Mouse (Mus musculus): ENCODE data around the gene Supt4a. TPM values are rescaled to one million over a fixed set of nuclear protein-coding genes. Genes with fewer than 3 reads are reported as not detected.

Gene Supt4a
- total and polyA plus RNA-seq, 3 experiments = 229 to 251 (median 241) TPM

- H3K4me1 ChIP-seq (ENCODE audit: control insufficient read depth in 1 of 2, insufficient read depth in 2 of 2) = peaks cover 13 to 40% of the 10 kb centered on the region in 2 experiments; a peak in 3 of 4 replicates
- TF ChIP-seq ETS1 (conservative IDR thresholded peaks at IDR 0.05; ENCODE audit: low read depth, low read length) (no peak), POLR2AphosphoS2 (IDR thresholded peaks at IDR 0.05; ENCODE audit: low read depth, low read length) (no peak), POLR2A (IDR thresholded peaks at IDR 0.05; ENCODE audit: low read depth, low read length) (peak; percentile 72; the same call in 1 of the 2 replicates)
- dilution Hi-C loops (cut with MboI; ENCODE audit: extremely low pct_ligation_motif_present, extremely low pct_unique_long_range_greater_than_20kb, low sequenced_read_pairs) = no loop called here
- peak; percentile 88 for DNase-seq (ENCODE audit: extremely low read depth)
- H3K4me2 ChIP-seq (ENCODE audit: insufficient read depth, low read depth, poor library complexity, severe bottlenecking) = peak within 1 kb of the TSS; percentile 27
- H3K79me2 ChIP-seq (replicated peaks; ENCODE audit: control insufficient read depth, extremely low read depth, insufficient read depth, poor library complexity, severe bottlenecking) = peaks cover 20% of the 10 kb centered on the region
- H3K27me3 ChIP-seq (replicated peaks) = no peaks in the 10 kb centered on the region
- peaks cover 7% of the 10 kb centered on the region for H3K9me3 ChIP-seq (replicated peaks; ENCODE audit: low read length)
- in situ Hi-C loops (cut with MboI; ENCODE audit: low pct_ligation_motif_present, low pct_unique_long_range_greater_than_20kb, low sequenced_read_pairs) = no loop called here
- H3K4me3 ChIP-seq (replicated peaks in 1 of 3; ENCODE audit: low read depth in 2 of 3, low read length in 2 of 3, poor library complexity in 1 of 3) = peak within 1 kb of the TSS in 1 of 3 experiments; percentile 8
- H3K9ac ChIP-seq (ENCODE audit: insufficient read depth, low read depth) = peak within 1 kb of the TSS; percentile 25; the same call in 1 of the 2 replicates
- H3K27ac ChIP-seq (ENCODE audit: insufficient read depth, low read depth) = peak within 1 kb of the TSS; percentile 66
- H3K36me3 ChIP-seq (replicated peaks in 1 of 2; ENCODE audit: control insufficient read depth in 1 of 2, insufficient read depth in 1 of 2, low read length in 1 of 2) = peaks cover 31 to 57% of the 10 kb centered on the region in 2 experiments
These were observed 23.1 kb downstream of the Supt4a start, which contains the start of gene Tspoap1 for GRCm38 (mm10) chr11:87760301-87761081. Gene Tspoap1, plus strand, starts transcription at chr11:87760541.

GRCm38 (mm10) chr11:87761181-87761721, 23.9 kb downstream of the Supt4a start:
- in situ Hi-C loops (cut with MboI; ENCODE audit: low pct_ligation_motif_present, low pct_unique_long_range_greater_than_20kb, low sequenced_read_pairs) = no loop called here
- H3K9me3 ChIP-seq (replicated peaks; ENCODE audit: low read length) = peaks cover 7% of the 10 kb centered on the region
- no peak overlapping the region for H3K4me3 ChIP-seq (replicated peaks in 1 of 3; ENCODE audit: low read depth in 2 of 3, low read length in 2 of 3, poor library complexity in 1 of 3)
- TF ChIP-seq ZKSCAN1 (IDR thresholded peaks at IDR 0.05; ENCODE audit: borderline replicate concordance, low read depth, low read length) = no peak
- TF ChIP-seq RAD21 (IDR thresholded peaks at IDR 0.05; ENCODE audit: low read depth, low read length) = no peak
- no peak for TF ChIP-seq IRF4 (IDR thresholded peaks at IDR 0.05; ENCODE audit: low read depth, low read length)
- no peak for TF ChIP-seq EP300 (IDR thresholded peaks at IDR 0.05; ENCODE audit: low read length)
- H3K36me3 ChIP-seq (replicated peaks in 1 of 2; ENCODE audit: control insufficient read depth in 1 of 2, insufficient read depth in 1 of 2, low read length in 1 of 2) = peaks cover 35 to 62% of the 10 kb centered on the region in 2 experiments
- no peak overlapping the region for H3K4me2 ChIP-seq (ENCODE audit: insufficient read depth, low read depth, poor library complexity, severe bottlenecking)
- H3K4me1 ChIP-seq (ENCODE audit: control insufficient read depth in 1 of 2, insufficient read depth in 2 of 2) = peaks cover 13 to 40% of the 10 kb centered on the region in 2 experiments; a peak in 3 of 4 replicates
- peaks cover 12% of the 10 kb centered on the region for H3K79me2 ChIP-seq (replicated peaks; ENCODE audit: control insufficient read depth, extremely low read depth, insufficient read depth, poor library complexity, severe bottlenecking)
- no peak overlapping the region for H3K9ac ChIP-seq (ENCODE audit: insufficient read depth, low read depth)
- H3K27me3 ChIP-seq (replicated peaks) = no peaks in the 10 kb centered on the region
- dilution Hi-C loops (cut with MboI; ENCODE audit: extremely low pct_ligation_motif_present, extremely low pct_unique_long_range_greater_than_20kb, low sequenced_read_pairs) = no loop called here
- peak overlapping the region; percentile 66; the same call in 1 of the 2 replicates for H3K27ac ChIP-seq (ENCODE audit: insufficient read depth, low read depth)
- peak; percentile 70 for DNase-seq (ENCODE audit: extremely low read depth)

DNA sequence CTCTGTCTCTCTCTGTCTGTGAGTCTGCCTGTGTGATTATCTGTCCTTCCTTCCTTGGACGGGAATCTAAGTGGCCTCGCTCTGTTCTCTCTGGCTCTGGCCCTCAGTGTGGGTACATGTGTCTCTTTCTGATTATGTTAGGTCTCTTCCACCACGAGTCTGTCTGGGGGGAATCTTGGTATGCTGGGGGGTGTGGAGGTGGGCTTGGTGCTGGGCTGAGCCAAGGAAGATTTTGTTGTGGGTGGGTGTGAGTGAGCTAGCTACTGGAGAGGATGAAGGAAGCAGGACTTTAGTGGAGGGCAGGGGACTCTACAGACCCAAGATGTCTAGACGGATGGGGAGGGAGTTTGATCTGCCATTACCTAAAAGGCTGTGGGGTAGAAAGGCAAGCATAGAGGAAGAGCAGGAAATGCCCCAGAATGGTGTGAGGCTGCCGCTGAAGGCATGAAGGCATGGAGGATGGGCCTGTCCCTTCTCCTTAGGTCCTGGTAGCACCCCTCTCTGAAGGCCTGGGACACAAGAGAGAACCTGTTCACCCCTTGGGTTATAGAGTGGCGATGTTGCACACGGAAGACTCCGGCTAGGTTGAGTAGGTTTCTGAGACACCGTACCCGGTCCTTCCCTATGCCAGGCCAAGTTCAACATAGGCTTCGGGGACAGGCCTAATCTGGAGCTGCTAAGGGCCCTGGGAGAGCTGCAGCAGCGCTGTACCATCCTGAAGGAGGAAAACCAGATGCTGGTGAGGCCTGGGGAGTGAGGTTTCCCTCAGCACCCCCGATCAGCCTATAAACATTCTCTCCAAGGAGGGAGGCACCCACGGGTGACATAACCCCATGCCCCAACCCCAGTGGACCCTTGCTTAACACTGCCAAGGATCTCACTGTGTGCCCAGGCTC, 24.7 kb downstream of the Supt4a start:
- H3K4me1 ChIP-seq (ENCODE audit: control insufficient read depth in 1 of 2, insufficient read depth in 2 of 2) = peaks cover 13 to 40% of the 10 kb centered on the region in 2 experiments; a peak in 3 of 4 replicates
- no peak overlapping the region for H3K27ac ChIP-seq (ENCODE audit: insufficient read depth, low read depth)
- H3K36me3 ChIP-seq (replicated peaks in 1 of 2; ENCODE audit: control insufficient read depth in 1 of 2, insufficient read depth in 1 of 2, low read length in 1 of 2) = peaks cover 36 to 62% of the 10 kb centered on the region in 2 experiments
- no peak overlapping the region for H3K4me3 ChIP-seq (replicated peaks in 1 of 3; ENCODE audit: low read depth in 2 of 3, low read length in 2 of 3, poor library complexity in 1 of 3)
- peak; percentile 42 for DNase-seq (ENCODE audit: extremely low read depth)
- H3K4me2 ChIP-seq (ENCODE audit: insufficient read depth, low read depth, poor library complexity, severe bottlenecking) = no peak overlapping the region
- peaks cover 4% of the 10 kb centered on the region for H3K79me2 ChIP-seq (replicated peaks; ENCODE audit: control insufficient read depth, extremely low read depth, insufficient read depth, poor library complexity, severe bottlenecking)
- H3K9ac ChIP-seq (ENCODE audit: insufficient read depth, low read depth) = no peak overlapping the region
- dilution Hi-C loops (cut with MboI; ENCODE audit: extremely low pct_ligation_motif_present, extremely low pct_unique_long_range_greater_than_20kb, low sequenced_read_pairs) (no loop called here), in situ Hi-C loops (cut with MboI; ENCODE audit: low pct_ligation_motif_present, low pct_unique_long_range_greater_than_20kb, low sequenced_read_pairs) (no loop called here)
- no peaks in the 10 kb centered on the region for H3K27me3 ChIP-seq (replicated peaks)
- peaks cover 7% of the 10 kb centered on the region for H3K9me3 ChIP-seq (replicated peaks; ENCODE audit: low read length)
- TF ChIP-seq POLR2A (IDR thresholded peaks at IDR 0.05; ENCODE audit: low read depth, low read length) (0 out of 2 replicates have a peak, but pooled peaks have one; percentile 23), ZNF384 (IDR thresholded peaks at IDR 0.05; ENCODE audit: low read depth, low read length) (no peak), IRF4 (IDR thresholded peaks at IDR 0.05; ENCODE audit: low read depth, low read length) (no peak), ZMIZ1 (IDR thresholded peaks at IDR 0.05; ENCODE audit: low read depth, low read length) (no peak), PAX5 (IDR thresholded peaks at IDR 0.05; ENCODE audit: low read length) (no peak)
